Mouse (Mus musculus) olfactory bulb, adult 2 months (tissue): ENCODE results near the gene Tbx21.

ENCODE experiments used
- CTCF ChIP-seq: fragments of 200-500 bp; IDR thresholded peaks from 2 replicates; pipeline ENCODE4 v1.5.1; 2012; ENCODE audit warnings: low read depth, mild to moderate bottlenecking, low read length, moderate library complexity; ENCODE audit not compliant: insufficient read depth
- POLR2A ChIP-seq: fragments of 200-500 bp; IDR thresholded peaks from 2 replicates; pipeline ENCODE4 v1.6.1; 2012; ENCODE audit warnings: mild to moderate bottlenecking, low read depth, low read length, moderate library complexity; ENCODE audit not compliant: insufficient read depth

GRCm38 (mm10) chr11:97112519-97113125 lies 2.5 kb downstream of the Tbx21 start:
- no peak for TF ChIP-seq CTCF
- TF ChIP-seq POLR2A: no peak
